Mouse (Mus musculus) bone marrow, adult 2 months (tissue): ENCODE results near the gene Arhgap9.

Source experiments
- CTCF ChIP-seq: fragments of 200-500 bp; IDR thresholded peaks from 2 replicates; pipeline ENCODE4 v1.5.1; 2011; ENCODE audit warnings: low read length, control low read depth; ENCODE audit not compliant: control insufficient read depth, insufficient read depth
- POLR2A ChIP-seq: fragments of 200-500 bp; IDR thresholded peaks from 2 replicates; pipeline ENCODE4 v1.6.1; 2011; ENCODE audit warnings: low read depth, mild to moderate bottlenecking, control low read depth, low read length, borderline replicate concordance; ENCODE audit not compliant: control insufficient read depth

DNA sequence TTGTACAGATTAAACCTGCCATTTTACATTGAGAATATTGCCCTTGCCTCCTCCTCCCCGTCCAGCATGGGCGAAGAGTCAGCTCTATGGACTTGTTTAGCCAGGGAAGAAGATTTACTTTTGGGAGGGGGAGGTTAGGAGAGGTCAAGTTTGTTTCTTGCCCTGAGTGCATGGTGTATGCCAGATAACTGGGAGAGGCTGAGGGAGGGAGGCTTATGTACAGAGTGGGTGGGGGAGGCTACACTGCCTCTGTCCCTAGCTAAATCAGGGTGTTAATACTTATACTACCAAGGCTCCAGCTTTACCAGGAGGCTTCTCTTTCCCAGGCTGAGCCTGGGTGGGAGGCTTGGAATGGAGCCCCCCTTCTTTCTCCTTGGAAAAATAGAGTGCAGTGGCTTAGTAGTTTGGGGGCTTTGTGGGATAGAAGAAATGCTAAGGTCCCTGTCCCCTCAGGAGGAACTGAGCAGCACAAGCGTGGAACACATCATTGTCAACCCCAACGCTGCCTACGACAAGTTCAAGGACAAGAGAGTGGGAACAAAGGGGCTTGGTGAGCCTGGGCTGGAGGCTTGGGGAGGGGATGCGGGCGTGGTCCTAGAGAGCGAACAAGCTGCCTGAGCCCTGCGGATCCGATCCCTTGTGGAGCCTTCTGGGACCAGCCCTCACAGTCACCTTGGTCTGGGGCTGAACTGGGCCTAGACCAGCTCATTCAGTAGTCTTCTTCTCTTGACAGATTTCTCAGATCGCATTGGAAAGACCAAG, 47.3 kb upstream of the Arhgap9 start:
- TF ChIP-seq POLR2A (no peak), CTCF (no peak)
